Mouse (Mus musculus) spleen, adult 2 months (tissue): ENCODE results near the gene Chl1. TPM values are rescaled to one million over a fixed set of nuclear protein-coding genes. Genes with fewer than 3 reads are reported as not detected.

Source experiments
- DNase-seq, 2 experiments: peaks; one replicate each; pipeline versions ENCODE4 v3.0.0 to v3.0.0-alpha.2; 2012 to 2021; ENCODE audit warnings: low spot score in 2 of 2, low read depth in 1 of 2
- H3K27ac ChIP-seq: fragments of 200-500 bp; 2 replicates; pipeline ENCODE4 v1.5.1; 2012; ENCODE audit warnings: low read length, inconsistent platforms; ENCODE audit not compliant: insufficient read depth
- H3K27me3 ChIP-seq: fragments of 200-500 bp; 2 replicates; pipeline ENCODE4 v1.6.1; 2012; ENCODE audit warnings: mild to moderate bottlenecking, moderate library complexity, low read length, inconsistent platforms; ENCODE audit not compliant: control insufficient read depth, insufficient read depth
- H3K36me3 ChIP-seq: fragments of 200-500 bp; 2 replicates; pipeline ENCODE4 v1.6.1; 2012; ENCODE audit warnings: mild to moderate bottlenecking, low read length, inconsistent platforms; ENCODE audit not compliant: control insufficient read depth, insufficient read depth
- H3K4me1 ChIP-seq: fragments of 200-500 bp; 2 replicates; pipeline ENCODE4 v1.6.1; 2011; ENCODE audit warnings: inconsistent platforms; ENCODE audit not compliant: control insufficient read depth, insufficient read depth, insufficient read length
- H3K4me3 ChIP-seq: fragments of 200-500 bp; 2 replicates; pipeline ENCODE4 v1.5.1; 2011; ENCODE audit warnings: mild to moderate bottlenecking, inconsistent platforms; ENCODE audit not compliant: insufficient read depth, insufficient read length; ENCODE audit errors: extremely low read depth
- CTCF ChIP-seq: fragments of 200-500 bp; IDR thresholded peaks from 2 replicates; pipeline ENCODE4 v1.5.1; 2011; ENCODE audit warnings: mild to moderate bottlenecking, inconsistent platforms; ENCODE audit not compliant: insufficient read depth, insufficient read length, insufficient replicate concordance; ENCODE audit errors: extremely low read depth
- POLR2A ChIP-seq: fragments of 200-500 bp; IDR thresholded peaks from 2 replicates; pipeline ENCODE4 v1.6.1; 2011; ENCODE audit warnings: low read depth, low read length, inconsistent platforms
- WGBS: fragments of 180-500 bp; shearing (Covaris S2); methylation state at CpG from one replicate; pipeline ENCODE4 v1.1.7; 2018; 5-methylcytosine and 5-hydroxymethylcytosine counted together
- polyA plus RNA-seq: library from polyadenylated mRNA; depleted of rRNA; stranded (reverse); fragments of >200 nt; gene quantifications from 2 replicates; pipeline ENCODE4 v1.2.3, GENCODE M21; 2012

Gene Chl1
- polyA plus RNA-seq, 1 experiment = 0.01 TPM

DNA sequence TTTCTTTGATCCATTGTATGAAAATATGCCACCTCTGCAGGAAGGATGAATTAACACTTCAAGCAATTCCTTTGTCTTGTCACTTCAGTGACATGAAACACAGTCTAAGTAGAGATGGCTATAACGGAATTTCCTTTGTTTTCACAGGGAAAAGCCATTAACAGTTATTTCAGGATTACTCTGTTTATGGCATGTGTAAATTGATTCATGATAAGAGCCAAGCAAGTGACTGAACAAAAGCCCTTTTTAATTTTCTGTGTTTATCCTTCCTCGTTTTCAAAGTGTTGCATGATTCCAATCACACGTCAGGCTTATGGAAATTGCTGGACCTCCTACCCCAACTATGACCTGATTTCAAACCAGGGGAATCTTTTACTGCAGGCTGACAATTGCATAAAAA is 122.5 kb downstream of the Chl1 start:
- no peak for DNase-seq
- no peak for TF ChIP-seq CTCF
- TF ChIP-seq POLR2A = no peak
- Histone ChIP-seq H3K27me3 (no peaks in the 10 kb centered on the region), H3K27ac (no peak overlapping the region), H3K36me3 (no peaks in the 10 kb centered on the region), H3K4me1 (no peaks in the 10 kb centered on the region), H3K4me3 (no peak overlapping the region)
- 79% methylated on average over 3 of the region's 3 CpGs for WGBS

DNA sequence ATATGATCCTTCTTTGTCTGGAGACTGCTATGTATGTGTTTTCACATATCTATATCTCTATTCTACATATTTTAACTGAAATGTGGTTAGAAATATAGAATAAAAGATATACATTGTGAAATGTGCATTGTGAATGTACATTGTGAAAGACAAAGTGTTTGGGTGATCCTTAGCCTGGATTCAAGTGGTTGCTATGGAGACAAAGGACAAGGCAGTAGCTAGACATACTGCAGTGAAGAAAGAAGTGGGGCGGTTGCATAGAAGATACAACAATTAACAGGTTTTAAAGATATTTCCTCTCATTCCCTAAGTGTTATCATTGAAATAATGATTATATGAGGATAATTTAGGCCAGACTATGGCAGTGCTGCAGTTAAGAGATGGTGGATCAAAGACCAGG is 146.4 kb downstream of the Chl1 start:
- Histone ChIP-seq H3K36me3 (no peaks in the 10 kb centered on the region), H3K4me1 (no peaks in the 10 kb centered on the region), H3K27ac (no peak overlapping the region), H3K4me3 (no peak overlapping the region), H3K27me3 (no peaks in the 10 kb centered on the region)
- no peak for DNase-seq
- 89% methylated on average over 1 of the region's 1 CpGs for WGBS
- TF ChIP-seq POLR2A (no peak), CTCF (no peak)

DNA sequence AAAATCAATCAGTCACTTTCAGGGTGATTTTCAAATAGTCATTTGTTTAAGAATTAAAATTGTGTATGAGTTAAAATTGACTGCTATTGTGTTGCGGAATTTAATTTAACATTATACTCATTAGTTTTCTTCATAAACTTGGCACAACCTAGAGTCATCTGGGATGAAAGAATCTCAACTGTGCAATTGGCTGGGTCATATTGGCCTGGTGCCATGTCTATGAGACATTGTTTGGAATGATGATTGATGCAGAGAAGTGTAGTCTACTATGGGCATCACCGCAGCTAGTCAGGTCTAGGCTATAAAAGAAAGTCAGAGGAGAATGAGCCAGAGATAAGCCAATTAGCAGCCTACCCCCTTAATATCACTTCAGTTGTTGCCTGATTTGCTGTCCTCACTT is 148.8 kb downstream of the Chl1 start:
- Histone ChIP-seq H3K27me3 (no peaks in the 10 kb centered on the region), H3K36me3 (no peaks in the 10 kb centered on the region), H3K4me1 (no peaks in the 10 kb centered on the region), H3K4me3 (no peak overlapping the region), H3K27ac (no peak overlapping the region)
- TF ChIP-seq CTCF = no peak
- no peak for TF ChIP-seq POLR2A
- WGBS = 94% methylated on average over 2 of the region's 2 CpGs
- DNase-seq = no peak

DNA sequence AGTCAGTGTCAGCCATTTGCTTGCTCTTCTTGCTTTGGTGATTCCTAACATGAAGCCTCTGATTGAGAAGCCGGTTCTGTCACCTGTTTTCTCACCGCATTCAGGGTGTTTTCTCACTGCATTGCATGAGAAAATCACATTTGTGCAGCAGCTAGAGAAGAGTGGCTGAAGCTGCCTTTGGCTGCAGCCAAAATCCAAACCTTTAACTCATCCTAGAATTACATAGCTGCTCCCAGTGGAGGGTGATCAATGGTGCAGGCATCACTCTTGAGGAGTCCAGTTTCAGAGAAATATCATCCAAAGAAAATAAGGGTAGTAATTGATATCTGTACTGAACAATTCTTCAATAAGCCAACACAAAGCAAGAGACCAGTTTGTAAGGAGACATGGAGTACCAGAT is 154.8 kb downstream of the Chl1 start:
- no peak for DNase-seq
- TF ChIP-seq CTCF = no peak
- TF ChIP-seq POLR2A = no peak
- no peaks in the 10 kb centered on the region for H3K27me3 ChIP-seq
- no peak overlapping the region for H3K4me3 ChIP-seq
- no peak overlapping the region for H3K27ac ChIP-seq
- H3K4me1 ChIP-seq = no peaks in the 10 kb centered on the region
- H3K36me3 ChIP-seq = no peaks in the 10 kb centered on the region
- WGBS = 89% methylated on average over 2 of the region's 2 CpGs

DNA sequence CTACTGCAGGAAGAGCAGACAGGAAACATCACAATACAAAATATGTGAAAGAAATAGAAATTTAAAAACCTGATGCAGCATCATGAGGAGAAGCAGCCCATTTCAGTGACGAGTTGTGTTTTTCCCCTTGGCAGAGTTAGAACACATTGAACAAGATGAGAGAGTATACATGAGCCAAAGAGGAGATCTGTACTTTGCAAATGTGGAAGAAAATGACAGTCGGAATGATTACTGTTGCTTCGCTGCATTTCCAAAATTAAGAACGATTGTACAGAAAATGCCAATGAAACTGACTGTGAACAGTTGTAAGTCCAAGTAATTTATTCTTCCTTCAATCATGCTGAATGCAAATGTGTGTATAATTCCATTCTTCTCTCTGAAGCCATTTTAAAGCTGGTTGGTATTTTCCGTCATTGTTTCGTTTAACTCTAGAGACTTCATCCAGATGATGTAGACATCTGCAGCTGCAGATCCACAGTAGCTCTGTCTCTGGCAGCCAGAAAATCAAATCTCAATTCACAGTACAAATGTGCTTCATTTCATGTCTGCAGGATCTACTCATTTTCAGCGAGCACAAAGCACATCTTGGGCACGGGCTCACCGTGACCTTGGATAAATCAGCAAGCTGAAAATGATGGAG is 155.4 kb downstream of the Chl1 start:
- WGBS = 89% methylated on average over 9 of the region's 9 CpGs
- H3K27me3 ChIP-seq = no peaks in the 10 kb centered on the region
- TF ChIP-seq CTCF = no peak
- no peak for TF ChIP-seq POLR2A
- no peaks in the 10 kb centered on the region for H3K36me3 ChIP-seq
- no peaks in the 10 kb centered on the region for H3K4me1 ChIP-seq
- no peak overlapping the region for H3K4me3 ChIP-seq
- H3K27ac ChIP-seq = no peak overlapping the region
- no peak for DNase-seq

DNA sequence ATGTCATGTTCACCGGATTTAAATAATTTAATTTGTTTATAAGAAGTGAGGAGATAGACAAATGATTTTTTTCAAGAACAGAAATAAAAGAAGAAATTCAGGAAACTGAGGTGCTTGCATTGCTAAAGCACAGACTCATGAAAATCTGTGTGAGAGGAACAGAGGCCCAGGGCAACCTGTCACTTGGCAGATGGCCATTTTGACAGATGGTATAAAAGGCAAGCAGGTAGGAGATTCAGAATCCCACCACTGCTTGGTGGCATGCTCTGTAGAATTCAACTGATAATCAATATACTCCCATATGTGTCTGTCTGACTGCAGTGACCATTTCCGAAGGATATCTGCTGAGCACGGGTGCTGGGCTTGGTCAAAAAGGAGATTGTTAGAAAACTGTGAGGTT is 162.7 kb downstream of the Chl1 start:
- DNase-seq = no peak
- H3K36me3 ChIP-seq = no peaks in the 10 kb centered on the region
- H3K27me3 ChIP-seq = no peaks in the 10 kb centered on the region
- 93% methylated on average over 3 of the region's 3 CpGs for WGBS
- no peaks in the 10 kb centered on the region for H3K4me1 ChIP-seq
- H3K27ac ChIP-seq = no peak overlapping the region
- no peak overlapping the region for H3K4me3 ChIP-seq
- no peak for TF ChIP-seq POLR2A
- no peak for TF ChIP-seq CTCF

DNA sequence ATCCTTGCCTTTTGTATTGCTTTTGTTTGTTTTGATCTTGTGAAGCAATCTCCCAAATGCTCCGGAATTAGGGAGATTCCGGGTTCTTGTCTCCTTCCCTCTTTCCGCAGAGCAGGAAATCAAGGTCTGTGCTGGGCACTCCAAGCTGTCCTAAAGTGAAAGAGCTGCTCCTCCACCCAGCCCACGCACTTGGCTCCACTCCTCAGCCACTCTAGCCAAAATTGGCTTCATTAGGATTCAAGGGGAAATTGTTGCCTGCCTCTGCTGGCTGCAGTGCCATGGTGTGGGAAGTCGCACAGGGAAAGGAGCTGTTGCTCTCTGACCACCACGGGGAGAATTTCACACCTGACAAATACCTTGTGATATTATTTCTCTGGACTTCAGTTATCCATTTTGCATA is 163.9 kb downstream of the Chl1 start:
- DNase-seq = no peak
- Histone ChIP-seq H3K27me3 (no peaks in the 10 kb centered on the region), H3K4me3 (no peak overlapping the region), H3K36me3 (no peaks in the 10 kb centered on the region), H3K4me1 (no peaks in the 10 kb centered on the region), H3K27ac (no peak overlapping the region)
- no peak for TF ChIP-seq POLR2A
- no peak for TF ChIP-seq CTCF
- 79% methylated on average over 6 of the region's 6 CpGs for WGBS
